Mouse (Mus musculus): ENCODE measurements at regions not wholly inside any gene's neighbourhood (a gene's known extent, or its start where the extent isn't known, plus 50 kb on each side); places are given as distances from the start of the nearest gene placed in this dataset.
A peak's percentile ranks its signal among the peaks of the same experiment; 100 is the strongest.

- 85% methylated on average over 9 of the region's 9 CpGs for WGBS
- Histone ChIP-seq H3K4me1 (ENCODE audit: control insufficient read depth, insufficient read depth, insufficient read length, low read length) (no peaks in the 10 kb centered on the region; the same call in 1 of the 2 replicates), H3K4me3 (ENCODE audit: low read depth, low read length) (no peak overlapping the region), H3K27ac (ENCODE audit: insufficient read depth, low read depth, low read length) (no peak overlapping the region), H3K27me3 (ENCODE audit: control insufficient read depth, insufficient read depth, low read length) (no peaks in the 10 kb centered on the region), H3K36me3 (ENCODE audit: control insufficient read depth, insufficient read depth, low read length) (no peaks in the 10 kb centered on the region)
- no peak for TF ChIP-seq POLR2A (IDR thresholded peaks at IDR 0.05; ENCODE audit: low read depth, low read length)
- no peak for TF ChIP-seq CTCF (IDR thresholded peaks at IDR 0.05; ENCODE audit: extremely low read depth, insufficient read length, insufficient replicate concordance, low read depth, low read length)
These were observed 65.2 kb upstream of the Ahctf1 start for GRCm38 (mm10) chr1:179868656-179869055.

DNA sequence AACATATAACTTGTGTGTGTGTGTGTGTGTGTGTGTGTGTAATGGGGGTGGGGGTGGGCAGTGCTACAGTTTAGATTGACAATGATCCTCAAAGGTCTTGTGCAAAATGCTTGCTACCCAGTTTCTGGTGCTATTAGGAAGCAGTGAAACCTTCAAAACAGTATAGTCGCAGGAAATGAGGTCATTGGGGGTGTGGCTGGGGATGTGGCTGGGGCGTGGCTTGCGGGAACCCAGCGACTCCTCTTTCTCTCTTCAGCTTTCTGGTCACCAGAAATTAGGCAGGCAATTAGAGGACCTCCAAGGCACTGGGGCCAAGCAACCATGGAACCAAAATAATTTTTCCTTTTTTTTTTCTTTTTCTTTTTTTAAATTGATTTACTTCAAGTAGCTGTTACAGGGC is 64.0 kb upstream of the Ahctf1 start:
- no peaks in the 10 kb centered on the region for H3K27me3 ChIP-seq (ENCODE audit: control insufficient read depth, insufficient read depth, low read length)
- H3K36me3 ChIP-seq (ENCODE audit: control insufficient read depth, insufficient read depth, low read length): no peaks in the 10 kb centered on the region
- H3K27ac ChIP-seq (ENCODE audit: insufficient read depth, low read depth, low read length): no peak overlapping the region
- 76% methylated on average over 4 of the region's 4 CpGs for WGBS
- no peak overlapping the region for H3K4me3 ChIP-seq (ENCODE audit: low read depth, low read length)
- TF ChIP-seq CTCF (IDR thresholded peaks at IDR 0.05; ENCODE audit: extremely low read depth, insufficient read length, insufficient replicate concordance, low read depth, low read length) (no peak), POLR2A (IDR thresholded peaks at IDR 0.05; ENCODE audit: low read depth, low read length) (no peak)
- no peaks in the 10 kb centered on the region; the same call in none of the 2 replicates for H3K4me1 ChIP-seq (ENCODE audit: control insufficient read depth, insufficient read depth, insufficient read length, low read length)

GRCm38 (mm10) chr1:179866056-179866772 is 62.7 kb upstream of the Ahctf1 start:
- Histone ChIP-seq H3K4me1 (ENCODE audit: control insufficient read depth, insufficient read depth, insufficient read length, low read length) (no peaks in the 10 kb centered on the region; the same call in none of the 2 replicates), H3K27ac (ENCODE audit: insufficient read depth, low read depth, low read length) (peak overlapping the region; percentile 71), H3K36me3 (ENCODE audit: control insufficient read depth, insufficient read depth, low read length) (no peaks in the 10 kb centered on the region), H3K27me3 (ENCODE audit: control insufficient read depth, insufficient read depth, low read length) (no peaks in the 10 kb centered on the region), H3K4me3 (ENCODE audit: low read depth, low read length) (no peak overlapping the region)
- TF ChIP-seq POLR2A (IDR thresholded peaks at IDR 0.05; ENCODE audit: low read depth, low read length) (no peak), CTCF (IDR thresholded peaks at IDR 0.05; ENCODE audit: extremely low read depth, insufficient read length, insufficient replicate concordance, low read depth, low read length) (no peak)
- 69% methylated on average over 16 of the region's 16 CpGs for WGBS

DNA sequence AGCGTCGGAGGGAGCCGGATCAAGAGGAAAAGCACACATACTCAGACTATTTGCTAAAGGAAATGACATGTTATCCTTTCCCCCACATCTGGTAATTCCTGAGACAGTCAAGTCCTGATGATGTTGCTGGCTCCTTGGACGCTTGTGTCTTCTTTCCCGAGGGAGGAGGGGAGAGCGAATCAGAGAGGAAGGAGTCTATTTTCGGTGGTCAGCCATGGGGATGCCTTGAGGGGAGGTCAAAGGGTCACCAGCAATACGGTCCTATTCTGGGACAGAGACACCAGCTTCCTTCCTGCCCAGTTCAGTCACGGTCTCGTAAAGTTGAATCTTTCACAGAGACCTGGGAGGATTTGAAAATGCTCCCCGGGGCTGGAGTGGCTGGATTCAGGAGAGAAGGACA is 62.1 kb upstream of the Ahctf1 start:
- no peak overlapping the region for H3K4me3 ChIP-seq (ENCODE audit: low read depth, low read length)
- H3K36me3 ChIP-seq (ENCODE audit: control insufficient read depth, insufficient read depth, low read length): no peaks in the 10 kb centered on the region
- WGBS: 74% methylated on average over 11 of the region's 11 CpGs
- H3K27me3 ChIP-seq (ENCODE audit: control insufficient read depth, insufficient read depth, low read length): no peaks in the 10 kb centered on the region
- H3K27ac ChIP-seq (ENCODE audit: insufficient read depth, low read depth, low read length): peak overlapping the region; percentile 71
- H3K4me1 ChIP-seq (ENCODE audit: control insufficient read depth, insufficient read depth, insufficient read length, low read length): no peaks in the 10 kb centered on the region; the same call in none of the 2 replicates
- TF ChIP-seq POLR2A (IDR thresholded peaks at IDR 0.05; ENCODE audit: low read depth, low read length) (no peak), CTCF (IDR thresholded peaks at IDR 0.05; ENCODE audit: extremely low read depth, insufficient read length, insufficient replicate concordance, low read depth, low read length) (no peak)

GRCm38 (mm10) chr1:179864537-179865226 is 61.2 kb upstream of the Ahctf1 start:
- Histone ChIP-seq H3K4me1 (ENCODE audit: control insufficient read depth, insufficient read depth, insufficient read length, low read length) (no peaks in the 10 kb centered on the region; the same call in none of the 2 replicates), H3K36me3 (ENCODE audit: control insufficient read depth, insufficient read depth, low read length) (no peaks in the 10 kb centered on the region), H3K27me3 (ENCODE audit: control insufficient read depth, insufficient read depth, low read length) (no peaks in the 10 kb centered on the region), H3K4me3 (ENCODE audit: low read depth, low read length) (no peak overlapping the region), H3K27ac (ENCODE audit: insufficient read depth, low read depth, low read length) (no peak overlapping the region)
- no peak for TF ChIP-seq CTCF (IDR thresholded peaks at IDR 0.05; ENCODE audit: extremely low read depth, insufficient read length, insufficient replicate concordance, low read depth, low read length)
- TF ChIP-seq POLR2A (IDR thresholded peaks at IDR 0.05; ENCODE audit: low read depth, low read length): no peak
- 86% methylated on average over 5 of the region's 5 CpGs for WGBS

DNA sequence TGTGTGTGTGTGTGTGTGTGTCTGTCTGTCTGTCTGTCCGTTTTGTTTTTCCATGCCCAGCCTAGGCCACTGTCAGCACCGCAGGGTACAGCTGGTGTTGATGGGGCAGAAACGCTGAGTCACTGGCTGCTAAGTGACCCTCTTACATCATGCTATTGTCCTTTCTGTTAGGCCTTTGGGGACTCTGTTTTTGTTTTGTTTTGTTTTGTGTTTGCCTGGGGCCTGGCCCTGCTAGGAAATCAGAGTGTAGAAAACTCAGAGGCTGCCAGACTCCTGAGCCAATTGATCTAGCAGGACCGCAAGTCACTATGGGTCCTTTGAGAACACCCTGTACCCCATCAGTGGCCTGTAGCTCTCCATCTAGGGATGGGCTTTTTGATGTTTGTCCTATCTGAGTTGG is 59.9 kb upstream of the Ahctf1 start:
- TF ChIP-seq POLR2A (IDR thresholded peaks at IDR 0.05; ENCODE audit: low read depth, low read length): no peak
- TF ChIP-seq CTCF (IDR thresholded peaks at IDR 0.05; ENCODE audit: extremely low read depth, insufficient read length, insufficient replicate concordance, low read depth, low read length): no peak
- no peak overlapping the region for H3K27ac ChIP-seq (ENCODE audit: insufficient read depth, low read depth, low read length)
- H3K36me3 ChIP-seq (ENCODE audit: control insufficient read depth, insufficient read depth, low read length): no peaks in the 10 kb centered on the region
- H3K4me1 ChIP-seq (ENCODE audit: control insufficient read depth, insufficient read depth, insufficient read length, low read length): no peaks in the 10 kb centered on the region; the same call in none of the 2 replicates
- no peaks in the 10 kb centered on the region for H3K27me3 ChIP-seq (ENCODE audit: control insufficient read depth, insufficient read depth, low read length)
- 70% methylated on average over 4 of the region's 4 CpGs for whole genome bisulfite sequencing
- H3K4me3 ChIP-seq (ENCODE audit: low read depth, low read length): no peak overlapping the region

DNA sequence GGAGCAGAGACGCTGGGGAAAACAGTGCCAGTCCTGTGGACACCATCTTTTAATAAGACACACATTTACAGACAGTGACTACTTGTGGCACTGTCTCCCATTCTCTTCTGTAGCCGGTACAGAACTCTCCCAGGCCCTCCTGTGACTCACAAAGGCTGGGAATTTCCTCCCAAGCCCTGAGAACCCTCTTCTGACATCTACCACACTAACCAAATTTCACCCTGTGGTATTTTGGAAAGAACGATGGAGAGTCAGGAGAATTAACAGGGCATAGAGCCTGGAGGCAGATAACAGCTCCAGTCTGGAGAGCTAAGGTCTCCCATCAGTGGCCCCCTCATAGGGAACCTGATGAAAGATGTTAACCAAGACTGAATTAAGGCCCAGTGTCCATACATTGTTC is 59.5 kb upstream of the Ahctf1 start:
- Histone ChIP-seq H3K4me1 (ENCODE audit: control insufficient read depth, insufficient read depth, insufficient read length, low read length) (no peaks in the 10 kb centered on the region; the same call in none of the 2 replicates), H3K27me3 (ENCODE audit: control insufficient read depth, insufficient read depth, low read length) (no peaks in the 10 kb centered on the region), H3K4me3 (ENCODE audit: low read depth, low read length) (no peak overlapping the region), H3K27ac (ENCODE audit: insufficient read depth, low read depth, low read length) (no peak overlapping the region), H3K36me3 (ENCODE audit: control insufficient read depth, insufficient read depth, low read length) (no peaks in the 10 kb centered on the region)
- 69% methylated on average over 3 of the region's 3 CpGs for WGBS
- TF ChIP-seq POLR2A (IDR thresholded peaks at IDR 0.05; ENCODE audit: low read depth, low read length): no peak
